Mouse (Mus musculus): Measurements from ENCODE around the gene Gm11554. TPM values are rescaled to one million over a fixed set of nuclear protein-coding genes. Genes with fewer than 3 reads are reported as not detected.

Gene Gm11554
- polyA plus RNA-seq, 1 experiment from 2014 or later: not detected

Other genes with a start within 250 kb of the Gm11554 start
- not detected in 2 replicates for gene Krtap3-2, start 247.6 kb downstream of the Gm11554 start, polyA plus RNA-seq (2014; fragmentation: Nextera tagmentation; extraction: Ambion mirVana)
- not detected in 2 replicates for gene Gm11939, start 245.0 kb downstream of the Gm11554 start, polyA plus RNA-seq (2014; fragmentation: Nextera tagmentation; extraction: Ambion mirVana)
- gene Krtap3-1, start 237.8 kb downstream of the Gm11554 start, polyA plus RNA-seq (2014; fragmentation: Nextera tagmentation; extraction: Ambion mirVana): not detected in 2 replicates
- not detected in 2 replicates for gene Krtap1-5, start 223.4 kb downstream of the Gm11554 start, polyA plus RNA-seq (2014; fragmentation: Nextera tagmentation; extraction: Ambion mirVana)
- not detected in 2 replicates for gene Krtap1-4, start 220.8 kb downstream of the Gm11554 start, polyA plus RNA-seq (2014; fragmentation: Nextera tagmentation; extraction: Ambion mirVana)
- gene Krtap1-3, start 213.1 kb downstream of the Gm11554 start, polyA plus RNA-seq (2014; fragmentation: Nextera tagmentation; extraction: Ambion mirVana): not detected in 2 replicates
- not detected in 2 replicates for gene Krtap9-3, start 206.3 kb downstream of the Gm11554 start, polyA plus RNA-seq (2014; fragmentation: Nextera tagmentation; extraction: Ambion mirVana)
- not detected in 2 replicates for gene Gm11938, start 201.1 kb downstream of the Gm11554 start, polyA plus RNA-seq (2014; fragmentation: Nextera tagmentation; extraction: Ambion mirVana)
- not detected in 2 replicates for gene Gm11937, start 194.3 kb downstream of the Gm11554 start, polyA plus RNA-seq (2014; fragmentation: Nextera tagmentation; extraction: Ambion mirVana)
- gene Krtap2-4, start 189.6 kb downstream of the Gm11554 start, polyA plus RNA-seq (2014; fragmentation: Nextera tagmentation; extraction: Ambion mirVana): not detected in 2 replicates
- not detected in 2 replicates for gene Gm11562, start 184.0 kb downstream of the Gm11554 start, polyA plus RNA-seq (2014; fragmentation: Nextera tagmentation; extraction: Ambion mirVana)
- gene Krtap4-1, start 176.2 kb downstream of the Gm11554 start, polyA plus RNA-seq (2014; fragmentation: Nextera tagmentation; extraction: Ambion mirVana): not detected in 2 replicates
- not detected in 2 replicates for gene Krtap4-2, start 169.4 kb downstream of the Gm11554 start, polyA plus RNA-seq (2014; fragmentation: Nextera tagmentation; extraction: Ambion mirVana)
- gene Krtap4-7, start 160.4 kb downstream of the Gm11554 start, polyA plus RNA-seq (2014; fragmentation: Nextera tagmentation; extraction: Ambion mirVana): not detected in 2 replicates
- gene Gm11555, start 154.2 kb downstream of the Gm11554 start, polyA plus RNA-seq (2014; fragmentation: Nextera tagmentation; extraction: Ambion mirVana): not detected in 2 replicates
- gene Gm11563, start 145.5 kb downstream of the Gm11554 start, polyA plus RNA-seq (2014; fragmentation: Nextera tagmentation; extraction: Ambion mirVana): not detected in 2 replicates
- not detected in 2 replicates for gene Krtap4-6, start 138.5 kb downstream of the Gm11554 start, polyA plus RNA-seq (2014; fragmentation: Nextera tagmentation; extraction: Ambion mirVana)
- not detected in 2 replicates for gene Gm14190, start 113.7 kb downstream of the Gm11554 start, polyA plus RNA-seq (2014; fragmentation: Nextera tagmentation; extraction: Ambion mirVana)
- gene Gm14180, start 70.2 kb downstream of the Gm11554 start, polyA plus RNA-seq (2014; fragmentation: Nextera tagmentation; extraction: Ambion mirVana): not detected in 2 replicates
- not detected in 2 replicates for gene Gm11595, start 31.5 kb downstream of the Gm11554 start, polyA plus RNA-seq (2014; fragmentation: Nextera tagmentation; extraction: Ambion mirVana)
- gene Krtap4-8, start 23.7 kb downstream of the Gm11554 start, polyA plus RNA-seq (2014; fragmentation: Nextera tagmentation; extraction: Ambion mirVana): not detected in 2 replicates
- gene Krtap4-9, start 19.2 kb downstream of the Gm11554 start, polyA plus RNA-seq (2014; fragmentation: Nextera tagmentation; extraction: Ambion mirVana): not detected in 2 replicates
- gene Gm11596, start 11.0 kb downstream of the Gm11554 start, polyA plus RNA-seq (2014; fragmentation: Nextera tagmentation; extraction: Ambion mirVana): not detected in 2 replicates
- gene Gm11569, start 5.5 kb downstream of the Gm11554 start, polyA plus RNA-seq (2014; fragmentation: Nextera tagmentation; extraction: Ambion mirVana): not detected in 2 replicates
- not detected in 2 replicates for gene Krtap4-13, start 5.4 kb upstream of the Gm11554 start, polyA plus RNA-seq (2014; fragmentation: Nextera tagmentation; extraction: Ambion mirVana)
- not detected in 2 replicates for gene Gm11564, start 11.2 kb upstream of the Gm11554 start, polyA plus RNA-seq (2014; fragmentation: Nextera tagmentation; extraction: Ambion mirVana)
- gene 2300003K06Rik, start 33.6 kb upstream of the Gm11554 start, polyA plus RNA-seq (2014; fragmentation: Nextera tagmentation; extraction: Ambion mirVana): not detected in 2 replicates
- not detected in 2 replicates for gene Krtap4-16, start 47.2 kb upstream of the Gm11554 start, polyA plus RNA-seq (2014; fragmentation: Nextera tagmentation; extraction: Ambion mirVana)
- gene Gm11568, start 53.5 kb upstream of the Gm11554 start, polyA plus RNA-seq (2014; fragmentation: Nextera tagmentation; extraction: Ambion mirVana): not detected in 2 replicates
- gene Gm11559, start 60.0 kb upstream of the Gm11554 start, polyA plus RNA-seq (2014; fragmentation: Nextera tagmentation; extraction: Ambion mirVana): not detected in 2 replicates
- gene Krtap9-1, start 68.9 kb upstream of the Gm11554 start, polyA plus RNA-seq (2014; fragmentation: Nextera tagmentation; extraction: Ambion mirVana): not detected in 2 replicates
- gene Gm11567, start 74.7 kb upstream of the Gm11554 start, polyA plus RNA-seq (2014; fragmentation: Nextera tagmentation; extraction: Ambion mirVana): not detected in 2 replicates
- not detected in 2 replicates for gene Krtap31-1, start 103.5 kb upstream of the Gm11554 start, polyA plus RNA-seq (2014; fragmentation: Nextera tagmentation; extraction: Ambion mirVana)
- not detected in 2 replicates for gene Gm11565, start 110.3 kb upstream of the Gm11554 start, polyA plus RNA-seq (2014; fragmentation: Nextera tagmentation; extraction: Ambion mirVana)
- not detected in 2 replicates for gene Krtap31-2, start 131.8 kb upstream of the Gm11554 start, polyA plus RNA-seq (2014; fragmentation: Nextera tagmentation; extraction: Ambion mirVana)
- not detected in 2 replicates for gene Krtap9-5, start 144.0 kb upstream of the Gm11554 start, polyA plus RNA-seq (2014; fragmentation: Nextera tagmentation; extraction: Ambion mirVana)
- not detected in 2 replicates for gene Krtap29-1, start 174.6 kb upstream of the Gm11554 start, polyA plus RNA-seq (2014; fragmentation: Nextera tagmentation; extraction: Ambion mirVana)
- gene Krtap16-1, start 182.2 kb upstream of the Gm11554 start, polyA plus RNA-seq (2014; fragmentation: Nextera tagmentation; extraction: Ambion mirVana): not detected in 2 replicates
- not detected in 2 replicates for gene Krtap17-1, start 189.5 kb upstream of the Gm11554 start, polyA plus RNA-seq (2014; fragmentation: Nextera tagmentation; extraction: Ambion mirVana)
- gene Krt33a, start 211.8 kb upstream of the Gm11554 start, polyA plus RNA-seq (2014; fragmentation: Nextera tagmentation; extraction: Ambion mirVana): not detected in 2 replicates
- gene Krt33b, start 225.4 kb upstream of the Gm11554 start, polyA plus RNA-seq (2014; fragmentation: Nextera tagmentation; extraction: Ambion mirVana): not detected in 2 replicates
- gene Krt34, start 237.1 kb upstream of the Gm11554 start, polyA plus RNA-seq (2014; fragmentation: Nextera tagmentation; extraction: Ambion mirVana): not detected in 2 replicates
- not detected in 2 replicates for gene Krt31, start 246.1 kb upstream of the Gm11554 start, polyA plus RNA-seq (2014; fragmentation: Nextera tagmentation; extraction: Ambion mirVana)

Measured in heart, embryonic 14.5 days (tissue).